Mouse (Mus musculus) CH12.LX (cell line): ENCODE data around the gene Tada2b.

Source experiments
- BHLHE40 ChIP-seq: IDR thresholded peaks from 2 replicates; pipeline ENCODE4 v1.6.1; 2011; ENCODE audit warnings: mild to moderate bottlenecking, low read depth, low read length, improper control_type of control experiment
- CHD2 ChIP-seq: IDR thresholded peaks from 2 replicates; pipeline ENCODE4 v1.6.1; 2011; ENCODE audit warnings: low read length, improper control_type of control experiment
- CTCF ChIP-seq, 2 experiments: IDR thresholded peaks in 1 of 2; conservative IDR thresholded peaks in 1 of 2; 2 replicates each; pipeline ENCODE4 v1.5.1; 2011 to 2012; ENCODE audit warnings: low read depth in 2 of 2, low read length in 2 of 2, improper control_type of control experiment in 1 of 2, inconsistent platforms in 1 of 2, mild to moderate bottlenecking in 1 of 2, moderate library complexity in 1 of 2
- MAX ChIP-seq: IDR thresholded peaks from 2 replicates; pipeline ENCODE4 v1.6.1; 2011; ENCODE audit warnings: low read length, improper control_type of control experiment
- ZMIZ1 ChIP-seq: IDR thresholded peaks from 2 replicates; pipeline ENCODE4 v1.6.1; 2012; ENCODE audit warnings: low read depth, mild to moderate bottlenecking, inconsistent platforms, low read length, improper control_type of control experiment

- no peak for TF ChIP-seq CTCF (conservative IDR thresholded peaks at IDR 0.05 in 1 of 2, IDR thresholded peaks at IDR 0.05 in 1 of 2; ENCODE audit: low read depth in 2 of 2, low read length in 2 of 2)
- TF ChIP-seq BHLHE40: no peak
- TF ChIP-seq MAX: no peak
- TF ChIP-seq ZMIZ1: no peak
- no peak for TF ChIP-seq CHD2
These were observed 36.2 kb downstream of the Tada2b start for GRCm38 (mm10) chr5:36447872-36448271.
